Mouse (Mus musculus) E14TG2a.4 (cell line): ENCODE data around the gene Yjefn3.

Source experiments
- H3K27me3 ChIP-seq: 2 replicates; pipeline ENCODE4 v1.6.1; 2014; ENCODE audit warnings: low read length, control low read depth; ENCODE audit not compliant: insufficient read depth
- H3K36me3 ChIP-seq: 2 replicates; pipeline ENCODE4 v1.6.1; 2014; ENCODE audit warnings: low read length, control low read depth; ENCODE audit not compliant: insufficient read depth
- H3K4me1 ChIP-seq: replicated peaks from 2 replicates; pipeline ENCODE4 v1.6.1; 2014; ENCODE audit warnings: low read depth, low read length, control low read depth
- H3K4me3 ChIP-seq: replicated peaks from 2 replicates; pipeline ENCODE4 v1.5.1; 2014; ENCODE audit warnings: mild to moderate bottlenecking, low read length
- H3K9me3 ChIP-seq: 2 replicates; pipeline ENCODE4 v1.6.1; 2014; ENCODE audit warnings: low read length, control low read depth
- CTCF ChIP-seq: conservative IDR thresholded peaks from 2 replicates; pipeline ENCODE4 v1.5.1; 2014; ENCODE audit warnings: low read length
- NANOG ChIP-seq: IDR thresholded peaks from 2 replicates; pipeline ENCODE4 v1.6.1; 2014; ENCODE audit warnings: borderline replicate concordance, low read length, mixed read lengths
- POU5F1 ChIP-seq: IDR thresholded peaks from 2 replicates; pipeline ENCODE4 v1.6.1; 2014; ENCODE audit warnings: low read length, borderline replicate concordance

Gene Yjefn3

DNA sequence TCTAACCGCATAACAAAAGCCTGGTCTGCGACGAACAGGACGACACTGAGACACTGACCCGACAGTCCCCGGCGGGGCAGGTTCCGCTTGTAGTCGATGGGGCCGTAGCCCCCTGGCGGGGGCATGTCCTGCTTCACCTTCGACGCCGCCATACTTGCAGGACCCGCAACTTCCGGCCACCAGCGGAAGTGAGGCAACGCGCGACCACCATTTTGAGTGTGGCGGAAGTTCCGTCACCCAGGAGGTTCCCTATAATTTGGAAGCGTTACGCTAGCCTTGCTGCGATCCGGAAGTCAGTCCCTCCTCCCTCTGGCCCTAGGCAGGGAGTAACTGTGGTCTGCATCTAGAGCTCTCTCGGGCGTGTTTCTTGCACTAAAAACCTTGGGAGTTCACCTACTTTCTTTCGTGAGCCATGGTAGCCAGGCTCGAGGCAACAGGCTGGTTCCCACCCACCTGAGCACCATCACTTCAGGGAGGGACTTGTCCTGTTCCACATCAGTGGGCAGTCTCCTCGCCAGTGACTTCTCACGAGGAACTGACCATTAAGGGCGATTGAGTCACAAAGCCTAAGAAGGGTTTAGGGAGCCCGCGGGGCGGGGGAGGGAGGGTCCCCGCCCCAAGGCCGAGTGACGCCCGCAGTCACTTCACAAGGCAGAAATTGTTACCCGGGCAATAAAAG lies 889 bp downstream of the Yjefn3 start:
- H3K36me3 ChIP-seq, result peaks cover 40% of the 10 kb centered on the region
- TF ChIP-seq POU5F1 (no peak), CTCF (peak; percentile 30)

DNA sequence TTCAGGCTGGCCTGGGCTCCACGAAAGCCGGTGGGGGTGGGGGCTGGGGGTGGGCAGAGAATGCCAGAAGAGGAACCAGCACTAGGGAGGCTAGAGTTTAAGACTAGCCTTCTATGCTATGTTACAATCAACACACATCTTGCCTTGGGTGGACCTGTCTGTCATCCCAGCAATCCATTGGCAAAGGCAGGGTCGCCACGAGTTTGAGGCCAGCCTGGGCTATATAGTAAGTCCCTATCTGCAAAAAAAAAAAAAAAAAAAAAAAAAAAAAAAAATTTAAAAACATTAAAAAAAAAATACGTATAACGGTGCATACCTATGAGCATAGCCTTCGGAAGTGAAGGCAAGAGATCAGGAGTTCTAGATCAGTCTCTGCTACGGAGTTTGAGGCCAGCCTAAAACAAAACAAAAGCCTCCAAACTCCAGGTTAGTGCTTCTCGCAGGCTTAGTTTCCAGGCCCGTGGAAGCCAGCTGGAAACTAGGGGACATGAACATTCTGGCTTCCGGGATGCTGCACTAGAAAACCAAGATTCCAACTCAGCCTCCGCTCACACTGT lies 1.5 kb downstream of the Yjefn3 start:
- Histone ChIP-seq H3K36me3 (peaks cover 40% of the 10 kb centered on the region), H3K4me3 (peak overlapping the region; percentile 93), H3K4me1 (peaks cover 75% of the 10 kb centered on the region), H3K27me3 (no peaks in the 10 kb centered on the region), H3K9me3 (no peaks in the 10 kb centered on the region)
- TF ChIP-seq CTCF (no peak), POU5F1 (no peak), NANOG (no peak)

More for the DNA sequence above, 889 bp downstream of the Yjefn3 start:
- H3K4me3 ChIP-seq, result peak overlapping the region; percentile 93
- no peaks in the 10 kb centered on the region for H3K27me3 ChIP-seq
- no peaks in the 10 kb centered on the region for H3K9me3 ChIP-seq
- H3K4me1 ChIP-seq, result peaks cover 75% of the 10 kb centered on the region

DNA sequence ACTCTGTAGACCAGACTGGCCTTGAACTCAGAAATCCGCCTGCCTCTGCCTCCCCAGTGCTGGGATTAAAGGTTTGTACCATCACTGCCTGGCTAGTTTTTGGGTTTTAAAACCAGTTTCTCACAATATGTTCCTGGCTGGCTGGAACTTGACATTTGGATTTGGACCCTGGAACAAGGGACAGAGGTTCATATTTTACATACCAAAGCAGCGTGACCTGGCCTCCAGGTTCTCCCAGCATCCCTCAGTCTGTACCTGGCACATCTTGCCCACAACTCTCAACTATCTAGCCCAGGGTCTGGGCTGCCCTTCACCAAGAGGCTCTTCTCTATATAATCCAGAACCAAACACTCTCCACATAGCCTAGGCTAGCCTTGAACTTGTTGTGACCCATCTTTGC lies 2.6 kb downstream of the Yjefn3 start:
- Histone ChIP-seq H3K36me3 (peaks cover 51% of the 10 kb centered on the region), H3K4me1 (peaks cover 76% of the 10 kb centered on the region), H3K9me3 (no peaks in the 10 kb centered on the region), H3K4me3 (peak overlapping the region; percentile 93; the same call in 1 of the 2 replicates), H3K27me3 (no peaks in the 10 kb centered on the region)
- TF ChIP-seq NANOG (no peak), CTCF (no peak), POU5F1 (no peak)

DNA sequence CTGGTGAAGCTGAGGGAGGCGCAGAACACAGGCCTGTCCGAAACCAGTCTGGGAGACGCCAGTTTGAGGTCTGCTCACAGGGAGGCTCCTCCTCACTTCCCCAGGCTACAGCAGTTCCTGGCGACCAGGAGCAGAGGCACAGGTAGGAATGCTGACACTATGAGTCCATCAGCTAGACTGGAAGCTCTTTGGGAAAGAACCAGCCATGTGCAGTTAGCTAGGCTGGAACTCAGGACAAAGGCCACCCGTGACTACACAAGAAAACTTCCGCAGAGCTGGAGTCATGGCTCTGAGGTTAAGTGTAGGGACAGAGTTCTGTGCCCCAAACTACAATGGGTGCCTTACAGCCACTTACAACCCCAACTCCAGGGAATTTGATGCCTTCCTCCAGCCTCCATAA lies 4.7 kb downstream of the Yjefn3 start:
- peaks cover 69% of the 10 kb centered on the region for H3K36me3 ChIP-seq
- TF ChIP-seq NANOG (no peak), CTCF (no peak)
- 0 out of 2 replicates have a peak overlapping the region, but pooled peaks have one; percentile 1 for H3K4me3 ChIP-seq
- H3K9me3 ChIP-seq, result no peaks in the 10 kb centered on the region
- H3K4me1 ChIP-seq, result peaks cover 80% of the 10 kb centered on the region
- H3K27me3 ChIP-seq, result no peaks in the 10 kb centered on the region

DNA sequence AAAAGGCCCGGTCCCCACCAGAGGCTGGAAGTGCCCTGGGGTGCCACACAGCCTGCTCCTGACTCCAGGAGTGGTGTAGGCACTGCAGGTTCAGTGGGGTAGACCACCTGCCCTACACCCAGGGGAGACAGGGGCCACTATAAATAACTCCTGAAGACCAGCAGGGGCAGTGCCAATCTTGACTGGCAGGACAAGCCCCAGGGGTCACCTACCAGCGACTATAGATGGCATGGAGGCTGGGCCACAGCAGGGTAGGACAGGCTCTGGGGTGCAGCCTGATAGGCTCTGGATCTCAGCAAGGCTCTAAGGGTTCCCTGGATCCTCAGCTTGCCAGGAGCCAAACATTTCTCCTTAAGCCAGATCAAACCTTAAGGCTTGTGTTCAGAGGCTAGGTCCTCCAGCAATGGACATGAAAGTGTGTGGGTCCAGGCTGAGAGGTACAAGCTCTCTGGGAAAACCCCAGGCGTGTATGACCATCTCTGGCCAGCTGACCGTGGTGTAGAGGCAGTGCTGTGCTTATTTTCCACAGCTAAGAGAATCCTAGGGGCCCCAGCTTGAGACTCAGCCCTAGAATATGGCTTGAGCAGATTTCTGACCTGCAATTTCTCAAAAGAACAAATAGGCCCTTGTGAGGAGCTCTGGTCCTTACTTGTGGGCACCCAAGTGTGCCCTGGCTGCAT lies 6.6 kb downstream of the Yjefn3 start:
- no peaks in the 10 kb centered on the region for H3K27me3 ChIP-seq
- TF ChIP-seq CTCF (no peak), POU5F1 (no peak), NANOG (no peak)

DNA sequence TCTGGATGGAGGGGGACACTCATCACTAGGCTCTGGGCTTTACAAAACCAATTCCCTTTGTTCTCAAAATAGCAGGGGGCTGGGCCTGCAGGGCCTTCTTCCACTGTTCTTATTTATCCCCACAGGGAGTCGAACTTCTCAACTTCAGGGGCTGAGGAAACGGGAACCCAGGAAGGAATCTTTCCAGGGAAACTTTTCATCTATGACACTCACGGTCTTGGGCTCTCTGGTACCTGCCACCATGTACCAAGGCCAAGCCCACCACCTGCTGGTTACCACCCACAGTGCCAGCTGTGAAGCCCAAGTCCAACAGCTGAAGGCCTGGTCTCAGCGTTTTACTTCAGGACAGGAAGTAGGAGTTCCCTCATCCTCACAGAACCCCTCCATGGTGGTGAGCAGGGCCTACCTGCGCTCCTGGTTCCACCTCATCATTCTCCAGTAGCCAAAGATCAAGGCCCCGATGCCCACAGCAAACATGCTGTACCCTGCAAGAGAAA lies 7.6 kb downstream of the Yjefn3 start:
- peaks cover 4% of the 10 kb centered on the region for H3K27me3 ChIP-seq
- H3K4me1 ChIP-seq, result peaks cover 90% of the 10 kb centered on the region

More for the DNA sequence above, 6.6 kb downstream of the Yjefn3 start:
- H3K9me3 ChIP-seq, result no peaks in the 10 kb centered on the region
- H3K36me3 ChIP-seq, result peaks cover 79% of the 10 kb centered on the region
- H3K4me1 ChIP-seq, result peaks cover 93% of the 10 kb centered on the region
- no peak overlapping the region for H3K4me3 ChIP-seq

DNA sequence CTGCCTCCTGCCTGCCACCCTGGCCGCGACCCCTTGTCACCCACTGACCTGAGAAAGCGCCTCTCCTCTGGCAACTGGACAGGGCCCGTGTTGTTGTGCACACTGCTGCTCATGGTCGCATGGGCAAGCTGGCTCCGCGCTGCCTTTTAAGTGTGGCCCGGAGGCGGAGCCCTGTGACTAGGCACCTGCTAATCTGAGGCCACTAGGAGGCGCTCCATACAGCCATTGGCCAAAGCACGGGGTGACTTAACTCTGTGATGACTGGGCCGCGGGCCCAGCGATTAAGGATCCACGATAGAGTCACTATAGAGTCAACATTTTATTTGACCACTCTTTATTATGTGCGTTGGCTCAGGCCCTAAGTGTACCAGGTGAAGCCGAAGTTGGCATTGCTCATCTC lies 8.6 kb downstream of the Yjefn3 start:
- Histone ChIP-seq H3K4me3 (no peak overlapping the region), H3K9me3 (no peaks in the 10 kb centered on the region), H3K27me3 (peaks cover 14% of the 10 kb centered on the region), H3K4me1 (peaks cover 93% of the 10 kb centered on the region), H3K36me3 (peaks cover 66% of the 10 kb centered on the region)
- TF ChIP-seq CTCF (peak; percentile 80), NANOG (no peak)

More for the DNA sequence above, 7.6 kb downstream of the Yjefn3 start:
- no peaks in the 10 kb centered on the region for H3K9me3 ChIP-seq
- H3K4me3 ChIP-seq, result no peak overlapping the region
- TF ChIP-seq POU5F1, result no peak
- no peak for TF ChIP-seq NANOG
- TF ChIP-seq CTCF, result no peak
- peaks cover 73% of the 10 kb centered on the region for H3K36me3 ChIP-seq

DNA sequence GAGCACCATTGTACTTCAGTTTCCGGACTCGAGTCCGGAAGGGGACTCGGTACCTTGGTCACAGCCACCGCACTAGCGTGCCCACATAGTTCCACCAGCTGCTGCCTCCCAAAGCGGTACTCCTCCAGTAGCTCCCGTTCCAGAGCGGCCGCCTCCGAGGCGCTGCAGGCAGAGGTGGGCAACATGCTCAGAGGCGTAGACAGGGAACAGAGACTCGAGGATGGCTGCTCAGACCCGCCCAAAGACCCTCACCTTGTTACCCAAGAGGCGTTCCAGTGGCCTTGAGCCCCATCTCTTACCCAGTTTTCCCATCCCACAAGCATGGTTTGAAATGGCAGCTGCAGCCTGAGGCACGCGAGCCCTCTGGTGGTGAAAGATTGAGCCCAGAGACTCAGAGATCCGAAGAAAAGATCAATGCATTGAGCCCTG lies 11.7 kb downstream of the Yjefn3 start:
- peaks cover 38% of the 10 kb centered on the region for H3K36me3 ChIP-seq
- peaks cover 45% of the 10 kb centered on the region for H3K27me3 ChIP-seq
- no peaks in the 10 kb centered on the region for H3K9me3 ChIP-seq
- TF ChIP-seq CTCF (peak; percentile 44), NANOG (no peak), POU5F1 (no peak)
- H3K4me1 ChIP-seq, result peaks cover 94% of the 10 kb centered on the region
- peak overlapping the region; percentile 49 for H3K4me3 ChIP-seq
